Mouse (Mus musculus) inflammation-experienced regulatory T-cells, adult 6 months (primary cell): ENCODE results near the gene Tmc3. TPM values are rescaled to one million over a fixed set of nuclear protein-coding genes. Genes with fewer than 3 reads are reported as not detected.

Experiments used
- ATAC-seq: one replicate; pipeline ENCODE4 v1.8.0; 2017
- polyA plus RNA-seq, 3 experiments: library from polyadenylated mRNA; unstranded; fragments of 100-300 nt; shearing (Covaris generic); gene quantifications; one replicate each; pipeline ENCODE4 v1.2.1; 2017

Gene Tmc3
- polyA plus RNA-seq, 3 experiments from 2014 or later = 0.55 to 1.5 TPM; not detected in 1

- ATAC-seq = no peak
Observed at GRCm38 (mm10) chr7:83598997-83599912, 14.5 kb downstream of the Tmc3 start.

GRCm38 (mm10) chr7:83599913-83600286 is 15.2 kb downstream of the Tmc3 start:
- peak; percentile 74 for ATAC-seq

- no peak for ATAC-seq
Observed at GRCm38 (mm10) chr7:83604180-83604944, 19.6 kb downstream of the Tmc3 start.

GRCm38 (mm10) chr7:83606796-83607195 is 22.1 kb downstream of the Tmc3 start:
- ATAC-seq = no peak

- ATAC-seq = peak; percentile 88
Observed at GRCm38 (mm10) chr7:83609891-83610290, 25.2 kb downstream of the Tmc3 start.

- no peak for ATAC-seq
Observed at GRCm38 (mm10) chr7:83611886-83612285, 27.2 kb downstream of the Tmc3 start.

- no peak for ATAC-seq
Observed at GRCm38 (mm10) chr7:83615272-83615671, 30.5 kb downstream of the Tmc3 start.

- no peak for ATAC-seq
Observed at GRCm38 (mm10) chr7:83615815-83616214, 31.1 kb downstream of the Tmc3 start.

GRCm38 (mm10) chr7:83616268-83616667 is 31.5 kb downstream of the Tmc3 start:
- ATAC-seq = no peak

- peak; percentile 23 for ATAC-seq
Observed at GRCm38 (mm10) chr7:83618709-83619108, 34.0 kb downstream of the Tmc3 start.

- no peak for ATAC-seq
Observed at GRCm38 (mm10) chr7:83622582-83622981, 37.9 kb downstream of the Tmc3 start.

GRCm38 (mm10) chr7:83624065-83624464 is 39.3 kb downstream of the Tmc3 start:
- no peak for ATAC-seq

GRCm38 (mm10) chr7:83626557-83627257 is 42.0 kb downstream of the Tmc3 start:
- no peak for ATAC-seq

GRCm38 (mm10) chr7:83627369-83627768 is 42.6 kb downstream of the Tmc3 start:
- ATAC-seq = no peak

- no peak for ATAC-seq
Observed at GRCm38 (mm10) chr7:83631073-83631827, 46.5 kb downstream of the Tmc3 start.

- ATAC-seq = peak; percentile 99
Observed at GRCm38 (mm10) chr7:83631828-83632681, 47.3 kb downstream of the Tmc3 start, which contains the start of gene Stard5. Gene Stard5, plus strand, starts transcription at chr7:83631959.

- no peak for ATAC-seq
Observed at GRCm38 (mm10) chr7:83632682-83633120, 48.0 kb downstream of the Tmc3 start.

- ATAC-seq = no peak
Observed at GRCm38 (mm10) chr7:83633856-83634255, 49.1 kb downstream of the Tmc3 start.

- ATAC-seq = no peak
Observed at GRCm38 (mm10) chr7:83635726-83636125, 51.0 kb downstream of the Tmc3 start.

- ATAC-seq = no peak
Observed at GRCm38 (mm10) chr7:83636425-83636824, 51.7 kb downstream of the Tmc3 start.
